Mouse (Mus musculus) urinary bladder, postnatal 14 days (tissue): Measurements from ENCODE around the gene Sh2d1b2.
A peak's percentile ranks its signal among the peaks of the same experiment; 100 is the strongest.

Experiments
- DNase-seq: peaks from one replicate; pipeline ENCODE4 v3.0.0; 2021; ENCODE audit warnings: low spot score

Sh2d1b2 gene

DNA sequence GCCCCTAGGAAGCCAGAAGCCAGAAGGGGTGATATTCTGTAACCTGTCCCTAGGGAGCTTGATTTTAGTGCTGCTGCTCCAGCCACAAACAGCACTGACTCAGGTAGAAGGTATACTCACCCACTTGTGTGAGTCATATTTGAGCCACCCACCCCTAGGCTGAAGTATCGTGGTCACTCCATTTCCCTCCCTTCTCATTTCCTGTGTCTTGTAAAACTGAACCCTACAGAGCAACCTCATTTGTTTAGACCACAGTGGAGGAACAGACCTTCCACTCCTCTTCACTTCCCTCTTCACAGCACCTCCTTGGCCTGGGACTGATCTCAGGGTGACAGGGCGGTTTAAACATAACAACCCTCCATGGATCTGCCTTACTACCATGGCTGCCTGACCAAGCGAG, 44.5 kb downstream of the Sh2d1b2 start, which contains the start of gene Sh2d1b1:
Sh2d1b1 (plus strand) TSS at position 305 of the 400 bp plus-strand sequence.
- DNase-seq = no peak

GRCm38 (mm10) chr1:170282415-170283129, 50.0 kb downstream of the Sh2d1b2 start:
- no peak for DNase-seq

- DNase-seq = peak; percentile 37
These were observed 59.8 kb downstream of the Sh2d1b2 start for GRCm38 (mm10) chr1:170292239-170292951.

DNA sequence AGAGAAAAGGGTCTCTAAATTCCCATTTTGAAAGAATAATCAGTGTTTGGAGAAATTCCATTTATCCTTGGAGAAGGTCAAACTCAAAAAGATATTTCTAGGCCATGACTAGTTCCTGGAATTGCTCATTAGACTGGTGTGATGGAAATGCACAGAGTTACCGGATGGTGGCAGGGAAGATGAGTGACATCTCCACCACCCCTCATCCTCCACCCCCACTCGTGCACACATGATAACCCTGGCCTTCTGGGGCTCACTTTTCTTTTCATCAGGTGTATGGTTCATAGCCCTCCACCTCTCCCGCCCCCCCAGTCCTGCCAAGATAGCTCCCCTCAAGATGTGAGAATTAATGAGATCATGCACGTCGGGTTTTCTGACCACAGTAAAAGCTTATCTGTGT, 60.7 kb downstream of the Sh2d1b2 start:
- DNase-seq = no peak

DNA sequence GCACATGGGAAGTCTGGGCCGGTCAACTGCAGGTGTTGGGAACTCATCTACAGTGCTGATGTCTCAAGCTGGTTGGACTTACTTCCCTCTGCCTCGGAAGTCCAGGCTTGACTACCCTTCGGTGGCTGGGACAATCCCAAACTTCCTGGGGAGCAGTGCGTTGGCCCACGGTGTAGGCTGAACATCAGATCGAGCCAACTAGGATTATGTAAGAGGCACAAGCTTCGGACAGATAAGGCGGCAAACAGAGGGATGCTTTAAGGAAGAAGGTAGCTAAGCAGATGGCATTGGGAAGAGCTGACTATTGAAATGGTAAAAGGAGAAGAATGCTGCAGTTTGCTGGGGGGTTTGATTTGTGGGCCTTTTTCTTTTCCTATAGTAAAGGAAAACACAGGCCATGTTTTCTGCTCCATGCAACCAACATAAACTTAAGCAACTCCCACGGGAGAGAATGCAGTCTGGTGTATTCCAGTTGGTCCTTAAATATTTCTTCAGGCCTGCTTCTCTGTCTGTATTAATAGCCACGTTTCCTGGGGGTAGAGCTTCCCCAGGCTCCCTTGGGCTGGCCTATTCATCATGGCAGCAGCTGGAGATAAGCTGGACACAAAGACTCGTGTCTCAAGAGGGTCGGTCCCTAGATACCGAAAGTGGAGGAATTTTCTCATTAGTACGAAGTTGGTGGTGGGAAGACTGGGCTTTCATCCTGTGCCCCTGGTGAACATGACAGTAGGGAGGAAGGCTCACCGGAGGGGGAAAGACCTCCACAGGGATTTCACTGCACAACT, 62.4 kb downstream of the Sh2d1b2 start:
- no peak for DNase-seq

DNA sequence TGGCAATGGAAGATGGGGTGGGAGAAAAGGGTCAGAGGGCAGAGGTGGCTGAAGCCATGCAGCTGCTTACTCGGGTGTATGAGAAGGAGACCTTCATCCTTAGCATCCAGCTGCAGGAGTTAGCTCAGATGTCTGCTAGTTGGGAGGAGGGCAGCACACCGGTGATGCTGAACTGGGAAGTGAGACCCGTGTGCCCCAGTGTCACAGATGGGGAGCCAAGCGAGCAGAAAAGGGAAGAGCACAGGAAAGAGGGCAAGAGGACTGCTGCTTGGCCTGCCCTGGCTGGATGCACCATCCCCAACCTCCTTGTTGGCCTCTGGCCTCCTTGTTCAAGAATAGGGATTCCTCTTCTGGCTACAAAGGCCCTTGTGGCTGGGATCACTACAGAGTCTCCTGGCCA, 66.9 kb downstream of the Sh2d1b2 start:
- no peak for DNase-seq

GRCm38 (mm10) chr1:170301686-170302085, 69.1 kb downstream of the Sh2d1b2 start:
- DNase-seq = no peak

DNA sequence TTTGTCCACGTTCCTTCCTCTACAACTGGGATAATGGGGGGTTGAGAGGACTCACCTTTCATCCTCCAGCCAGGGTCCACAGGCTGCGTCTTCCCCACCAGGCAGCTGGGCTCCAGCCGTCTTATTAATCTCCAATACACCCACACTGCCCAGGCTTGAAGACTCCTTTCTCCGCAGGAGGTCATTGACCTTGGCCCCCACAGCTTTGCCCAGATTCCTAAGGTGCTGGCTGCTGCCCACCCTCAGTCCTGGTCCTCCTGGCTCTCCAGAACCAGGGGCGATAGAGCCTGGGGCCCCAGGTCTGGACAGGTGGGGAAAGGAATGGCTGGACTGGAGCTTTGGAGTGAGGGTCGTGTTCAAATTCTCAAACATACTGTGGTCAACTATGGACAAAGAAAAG, 69.9 kb downstream of the Sh2d1b2 start:
- no peak for DNase-seq

GRCm38 (mm10) chr1:170303103-170303502, 70.6 kb downstream of the Sh2d1b2 start:
- no peak for DNase-seq
